Mouse (Mus musculus): ENCODE measurements at regions not wholly inside any gene's neighbourhood (a gene's known extent, or its start where the extent isn't known, plus 50 kb on each side); places are given as distances from the start of the nearest gene placed in this dataset.

GRCm38 (mm10) chr2:144189756-144190155 is 80.7 kb upstream of the Mgme1 start:
- no peaks in the 10 kb centered on the region for H3K9me3 ChIP-seq (ENCODE audit: low read depth, low read length)
- WGBS, result 67% methylated on average over 7 of the region's 7 CpGs

GRCm38 (mm10) chr2:144191018-144191417 is 79.4 kb upstream of the Mgme1 start:
- H3K4me2 ChIP-seq, result no peak overlapping the region
- no peaks in the 10 kb centered on the region for H3K9me3 ChIP-seq (ENCODE audit: low read depth, low read length)
- no peak for TF ChIP-seq CTCF (IDR thresholded peaks at IDR 0.05; ENCODE audit: low read depth)
- no peak overlapping the region for H3K4me3 ChIP-seq (ENCODE audit: low read depth, low read length)
- ATAC-seq (ENCODE audit: insufficient read depth) (no peak), DNase-seq (no peak)
- no peaks in the 10 kb centered on the region for H3K27me3 ChIP-seq (ENCODE audit: insufficient read depth, low read length)
- no peaks in the 10 kb centered on the region for H3K4me1 ChIP-seq (ENCODE audit: insufficient read depth)
- no peak overlapping the region for H3K9ac ChIP-seq
- WGBS, result 69% methylated on average over 9 of the region's 9 CpGs
- H3K36me3 ChIP-seq (ENCODE audit: insufficient read depth), result no peaks in the 10 kb centered on the region
- H3K27ac ChIP-seq (ENCODE audit: low read depth), result no peak overlapping the region

More at GRCm38 (mm10) chr2:144189756-144190155, 80.7 kb upstream of the Mgme1 start:
- DNase-seq (no peak), ATAC-seq (ENCODE audit: insufficient read depth) (no peak)
- H3K4me1 ChIP-seq (ENCODE audit: insufficient read depth), result no peaks in the 10 kb centered on the region
- no peak for TF ChIP-seq CTCF (IDR thresholded peaks at IDR 0.05; ENCODE audit: low read depth)
- H3K36me3 ChIP-seq (ENCODE audit: insufficient read depth), result no peaks in the 10 kb centered on the region
- H3K4me3 ChIP-seq (ENCODE audit: low read depth, low read length), result no peak overlapping the region
- no peak overlapping the region for H3K27ac ChIP-seq (ENCODE audit: low read depth)
- no peaks in the 10 kb centered on the region for H3K27me3 ChIP-seq (ENCODE audit: insufficient read depth, low read length)
- H3K9ac ChIP-seq, result no peak overlapping the region
- H3K4me2 ChIP-seq, result no peak overlapping the region

- no peaks in the 10 kb centered on the region for H3K9me3 ChIP-seq (ENCODE audit: low read depth, low read length)
- no peak overlapping the region for H3K4me3 ChIP-seq (ENCODE audit: low read depth, low read length)
- no peaks in the 10 kb centered on the region for H3K27me3 ChIP-seq (ENCODE audit: insufficient read depth, low read length)
- ATAC-seq (ENCODE audit: insufficient read depth), result no peak
- 77% methylated on average over 4 of the region's 4 CpGs for WGBS
- DNase-seq, result no peak
- H3K27ac ChIP-seq (ENCODE audit: low read depth), result no peak overlapping the region
- H3K36me3 ChIP-seq (ENCODE audit: insufficient read depth), result no peaks in the 10 kb centered on the region
- TF ChIP-seq CTCF (IDR thresholded peaks at IDR 0.05; ENCODE audit: low read depth), result no peak
- H3K4me1 ChIP-seq (ENCODE audit: insufficient read depth), result no peaks in the 10 kb centered on the region
- H3K4me2 ChIP-seq, result no peak overlapping the region
- H3K9ac ChIP-seq, result no peak overlapping the region
Measured at GRCm38 (mm10) chr2:144191707-144192106, 78.8 kb upstream of the Mgme1 start.

- H3K9ac ChIP-seq, result no peak overlapping the region
- no peaks in the 10 kb centered on the region for H3K4me1 ChIP-seq (ENCODE audit: insufficient read depth)
- H3K9me3 ChIP-seq (ENCODE audit: low read depth, low read length), result no peaks in the 10 kb centered on the region
- DNase-seq (no peak), ATAC-seq (ENCODE audit: insufficient read depth) (no peak)
- H3K27ac ChIP-seq (ENCODE audit: low read depth), result no peak overlapping the region
- 76% methylated on average over 8 of the region's 8 CpGs for WGBS
- no peaks in the 10 kb centered on the region for H3K36me3 ChIP-seq (ENCODE audit: insufficient read depth)
- no peak overlapping the region for H3K4me3 ChIP-seq (ENCODE audit: low read depth, low read length)
- H3K27me3 ChIP-seq (ENCODE audit: insufficient read depth, low read length), result no peaks in the 10 kb centered on the region
- no peak overlapping the region for H3K4me2 ChIP-seq
- TF ChIP-seq CTCF (IDR thresholded peaks at IDR 0.05; ENCODE audit: low read depth), result no peak
Measured at GRCm38 (mm10) chr2:144192428-144192827, 78.0 kb upstream of the Mgme1 start.

DNA sequence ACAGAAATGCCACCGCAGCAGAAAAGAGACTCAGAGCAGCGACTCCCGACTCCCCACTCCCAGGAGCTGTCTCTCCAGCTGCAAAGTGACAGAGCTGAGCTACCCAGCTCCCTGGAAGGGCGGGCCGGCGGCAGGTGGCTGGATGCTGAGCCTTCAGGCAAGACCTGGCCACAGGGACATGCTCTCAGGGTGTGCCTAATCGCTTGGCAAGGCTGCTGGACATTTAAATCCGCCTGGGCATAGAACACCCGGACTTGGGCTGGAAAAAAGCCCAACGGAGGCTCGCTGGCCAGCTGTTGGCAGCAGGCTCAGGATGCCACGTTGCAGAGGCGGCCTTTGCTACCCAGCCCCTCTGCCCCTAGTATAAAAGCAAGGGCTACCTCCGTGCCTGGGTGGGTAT is 74.6 kb upstream of the Mgme1 start:
- 52% methylated on average over 14 of the region's 14 CpGs for WGBS
- H3K4me2 ChIP-seq, result no peak overlapping the region
- H3K9ac ChIP-seq, result no peak overlapping the region
- H3K9me3 ChIP-seq (ENCODE audit: low read depth, low read length), result no peaks in the 10 kb centered on the region
- H3K4me1 ChIP-seq (ENCODE audit: insufficient read depth), result no peaks in the 10 kb centered on the region
- ATAC-seq (ENCODE audit: insufficient read depth) (no peak), DNase-seq (no peak)
- no peak for TF ChIP-seq CTCF (IDR thresholded peaks at IDR 0.05; ENCODE audit: low read depth)
- no peak overlapping the region for H3K4me3 ChIP-seq (ENCODE audit: low read depth, low read length)
- H3K36me3 ChIP-seq (ENCODE audit: insufficient read depth), result no peaks in the 10 kb centered on the region
- no peak overlapping the region for H3K27ac ChIP-seq (ENCODE audit: low read depth)
- H3K27me3 ChIP-seq (ENCODE audit: insufficient read depth, low read length), result no peaks in the 10 kb centered on the region

DNA sequence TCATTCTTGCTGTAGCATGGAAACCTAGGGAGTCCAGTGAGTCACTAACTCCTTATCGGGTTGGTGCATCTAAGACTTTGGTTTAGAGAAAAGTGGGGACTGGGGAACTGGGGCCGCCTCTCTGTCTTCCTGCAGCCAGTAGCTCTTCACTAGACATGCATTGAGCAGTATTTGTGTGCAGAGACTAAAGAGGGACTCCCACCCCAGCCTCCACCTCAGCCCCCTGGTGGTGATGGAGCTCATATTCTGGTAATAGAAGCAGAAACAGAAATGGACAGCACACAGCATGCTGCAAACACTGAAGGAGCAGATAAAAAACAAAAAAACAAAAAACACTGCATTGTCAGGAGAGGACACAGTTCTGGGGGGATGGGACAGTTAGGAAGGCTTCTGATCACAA is 73.3 kb upstream of the Mgme1 start:
- peak; percentile 61 for TF ChIP-seq CTCF (IDR thresholded peaks at IDR 0.05; ENCODE audit: low read depth)
- DNase-seq (peak; percentile 65), ATAC-seq (ENCODE audit: insufficient read depth) (no peak)

DNA sequence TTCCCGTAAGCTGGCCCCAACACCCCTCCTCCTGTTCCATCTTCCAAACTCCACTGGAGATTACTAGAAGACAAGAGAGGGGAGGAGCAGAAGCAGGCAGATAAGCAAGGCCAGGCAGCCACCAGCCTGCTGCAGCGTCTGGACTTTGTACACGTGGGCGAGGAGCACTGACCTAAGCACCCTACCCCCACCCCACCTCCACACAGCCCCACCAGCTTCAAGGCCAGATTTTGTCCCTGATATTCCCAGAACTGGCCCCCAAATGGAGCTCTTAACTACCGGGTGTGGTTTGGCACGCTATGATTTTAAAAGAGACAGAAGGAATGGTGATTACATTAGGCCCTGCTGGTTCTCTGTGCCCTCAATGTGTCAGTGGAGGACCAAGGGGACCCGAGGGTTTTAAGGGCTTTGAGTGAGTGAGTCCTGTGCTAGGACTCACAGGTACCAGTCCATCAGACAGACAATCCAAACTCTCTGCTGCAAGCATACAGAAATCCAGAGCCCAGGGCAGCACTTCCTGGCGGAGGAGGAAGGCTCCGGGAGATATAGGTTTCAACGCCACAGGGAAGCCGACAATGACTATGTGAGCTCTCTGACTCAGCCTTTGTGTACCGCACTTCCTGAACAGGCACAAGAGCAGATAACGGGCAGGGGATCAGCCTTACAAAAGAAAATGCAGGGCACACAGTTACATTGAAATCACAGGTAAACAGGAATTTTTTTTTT is 72.0 kb upstream of the Mgme1 start:
- H3K36me3 ChIP-seq (ENCODE audit: insufficient read depth), result no peaks in the 10 kb centered on the region
- DNase-seq, result peak; percentile 30

More for the DNA sequence above, 73.3 kb upstream of the Mgme1 start:
- Histone ChIP-seq H3K4me3 (ENCODE audit: low read depth, low read length) (no peak overlapping the region), H3K36me3 (ENCODE audit: insufficient read depth) (no peaks in the 10 kb centered on the region), H3K4me2 (no peak overlapping the region), H3K27ac (ENCODE audit: low read depth) (no peak overlapping the region), H3K9me3 (ENCODE audit: low read depth, low read length) (no peaks in the 10 kb centered on the region), H3K4me1 (ENCODE audit: insufficient read depth) (no peaks in the 10 kb centered on the region), H3K27me3 (ENCODE audit: insufficient read depth, low read length) (no peaks in the 10 kb centered on the region), H3K9ac (no peak overlapping the region)
- WGBS, result 71% methylated on average over 2 of the region's 2 CpGs

More for the DNA sequence above, 72.0 kb upstream of the Mgme1 start:
- no peak overlapping the region; the same call in 1 of the 2 replicates for H3K27ac ChIP-seq (ENCODE audit: low read depth)
- H3K4me3 ChIP-seq (ENCODE audit: low read depth, low read length), result no peak overlapping the region
- no peak for ATAC-seq (ENCODE audit: insufficient read depth)
- H3K4me1 ChIP-seq (ENCODE audit: insufficient read depth), result no peaks in the 10 kb centered on the region
- H3K9me3 ChIP-seq (ENCODE audit: low read depth, low read length), result no peaks in the 10 kb centered on the region
- no peak overlapping the region for H3K4me2 ChIP-seq
- no peak for TF ChIP-seq CTCF (IDR thresholded peaks at IDR 0.05; ENCODE audit: low read depth)
- H3K9ac ChIP-seq, result no peak overlapping the region
- 42% methylated on average over 13 of the region's 13 CpGs for WGBS
- no peaks in the 10 kb centered on the region for H3K27me3 ChIP-seq (ENCODE audit: insufficient read depth, low read length)

Measured in lung, embryonic 14.5 days (tissue).